Mouse (Mus musculus): ENCODE data around the gene Zfp260. TPM values are rescaled to one million over a fixed set of nuclear protein-coding genes. Genes with fewer than 3 reads are reported as not detected.

Zfp260 gene
- 58.4 and 64.8 TPM in 2 replicates for polyA plus RNA-seq (2021; fragmentation: Nextera tagmentation)
- long read RNA-seq, experiment 1, full-length matches to known transcripts, result 37 of 71 reads
- long read RNA-seq, experiment 1, partial matches to known transcripts, result 8 of 71 reads
- long read RNA-seq, experiment 1, other reads (novel, unspliced or antisense), result 26 of 71 reads
- long read RNA-seq, experiment 2, full-length matches to known transcripts, result 198 of 270 reads
- long read RNA-seq, experiment 2, partial matches to known transcripts, result 38 of 270 reads
- long read RNA-seq, experiment 2, other reads (novel, unspliced or antisense), result 34 of 270 reads

GRCm38 (mm10) chr7:30094646-30095429 lies at the start of gene Zfp260:
TSS of gene Zfp260 (plus strand) at chr7:30094777.

GRCm38 (mm10) chr7:30050882-30051548 lies 43.6 kb upstream of the Zfp260 start, which contains the start of gene Zfp14:
TSS of gene Zfp14 (minus strand) at chr7:30051380.

GRCm38 (mm10) chr7:30072146-30073028 lies 22.2 kb upstream of the Zfp260 start, which contains the start of gene Zfp82:
TSS of gene Zfp82 (minus strand) at chr7:30072900.

GRCm38 (mm10) chr7:30090092-30090969 lies 4.2 kb upstream of the Zfp260 start, which contains the start of the genes Gm26920 and Zfp566:
TSS of gene Gm26920 (minus strand) at chr7:30090410.
TSS of gene Zfp566 (minus strand) at chr7:30090527.

GRCm38 (mm10) chr7:30121308-30122187 lies 27.0 kb downstream of the Zfp260 start, which contains the start of gene Zfp382:
TSS of gene Zfp382 (plus strand) at chr7:30121942.

Small RNAs within 50 kb of the gene (microRNA-seq; reads per million reads assigned to microRNA genes)
- gene Gm23368, result not detected

Other genes with a start within 250 kb of the Zfp260 start
- gene Zfp940, start 241.1 kb upstream of the Zfp260 start, polyA plus RNA-seq (2021; fragmentation: Nextera tagmentation), result 5.9 and 6.1 TPM in 2 replicates
- gene Zfp420, start 234.8 kb upstream of the Zfp260 start, polyA plus RNA-seq (2021; fragmentation: Nextera tagmentation), result 6.0 and 7.3 TPM in 2 replicates
- 8.4 and 9.5 TPM in 2 replicates for gene Zfp27, start 188.2 kb upstream of the Zfp260 start, polyA plus RNA-seq (2021; fragmentation: Nextera tagmentation)
- gene Zfp383, start 186.6 kb upstream of the Zfp260 start, polyA plus RNA-seq (2021; fragmentation: Nextera tagmentation), result 1.1 and 1.2 TPM in 2 replicates
- 10.0 TPM in 2 replicates for gene Zfp74, start 140.7 kb upstream of the Zfp260 start, polyA plus RNA-seq (2021; fragmentation: Nextera tagmentation)
- 0.23 and 0.29 TPM in 2 replicates for gene Zfp568, start 110.8 kb upstream of the Zfp260 start, polyA plus RNA-seq (2021; fragmentation: Nextera tagmentation)
- gene Zfp14, start 43.4 kb upstream of the Zfp260 start, polyA plus RNA-seq (2021; fragmentation: Nextera tagmentation), result 5.0 and 5.1 TPM in 2 replicates
- gene Zfp82, start 21.9 kb upstream of the Zfp260 start, polyA plus RNA-seq (2021; fragmentation: Nextera tagmentation), result 2.5 and 2.7 TPM in 2 replicates
- gene Gm26920, start 4.4 kb upstream of the Zfp260 start, polyA plus RNA-seq (2021; fragmentation: Nextera tagmentation), result 0.08 and 0.69 TPM in 2 replicates
- 6.6 and 6.7 TPM in 2 replicates for gene Zfp566, start 4.2 kb upstream of the Zfp260 start, polyA plus RNA-seq (2021; fragmentation: Nextera tagmentation)
- gene Zfp382, start 27.2 kb downstream of the Zfp260 start, polyA plus RNA-seq (2021; fragmentation: Nextera tagmentation), result 7.3 and 8.7 TPM in 2 replicates
- 3.2 and 3.3 TPM in 2 replicates for gene Zfp146, start 75.0 kb downstream of the Zfp260 start, polyA plus RNA-seq (2021; fragmentation: Nextera tagmentation)
- gene Cox7a1, start 89.4 kb downstream of the Zfp260 start, polyA plus RNA-seq (2021; fragmentation: Nextera tagmentation), result 13.4 and 28.5 TPM in 2 replicates
- gene Capns1, start 104.0 kb downstream of the Zfp260 start, polyA plus RNA-seq (2021; fragmentation: Nextera tagmentation), result 39.7 and 41.1 TPM in 2 replicates
- 144 and 151 TPM in 2 replicates for gene Polr2i, start 137.2 kb downstream of the Zfp260 start, polyA plus RNA-seq (2021; fragmentation: Nextera tagmentation)
- 265 and 278 TPM in 2 replicates for gene Tbcb, start 137.5 kb downstream of the Zfp260 start, polyA plus RNA-seq (2021; fragmentation: Nextera tagmentation)
- gene Ovol3, start 140.9 kb downstream of the Zfp260 start, polyA plus RNA-seq (2021; fragmentation: Nextera tagmentation), result not detected in 2 replicates
- gene Thap8, start 185.3 kb downstream of the Zfp260 start, polyA plus RNA-seq (2021; fragmentation: Nextera tagmentation), result 0.13 and 0.30 TPM in 2 replicates
- 0.25 and 0.58 TPM in 2 replicates for gene Wdr62, start 185.6 kb downstream of the Zfp260 start, polyA plus RNA-seq (2021; fragmentation: Nextera tagmentation)
- 160 and 231 TPM in 2 replicates for gene Clip3, start 197.0 kb downstream of the Zfp260 start, polyA plus RNA-seq (2021; fragmentation: Nextera tagmentation)
- gene Alkbh6, start 213.9 kb downstream of the Zfp260 start, polyA plus RNA-seq (2021; fragmentation: Nextera tagmentation), result 140 and 144 TPM in 2 replicates
- gene Syne4, start 220.0 kb downstream of the Zfp260 start, polyA plus RNA-seq (2021; fragmentation: Nextera tagmentation), result 0.33 and 0.63 TPM in 2 replicates
- 3.0 and 4.7 TPM in 2 replicates for gene E130208F15Rik, start 227.0 kb downstream of the Zfp260 start, polyA plus RNA-seq (2021; fragmentation: Nextera tagmentation)
- gene Sdhaf1, start 229.1 kb downstream of the Zfp260 start, polyA plus RNA-seq (2021; fragmentation: Nextera tagmentation), result 22.3 and 23.3 TPM in 2 replicates